Mouse (Mus musculus): Measurements from ENCODE around the gene Schip1. TPM values are rescaled to one million over a fixed set of nuclear protein-coding genes. Genes with fewer than 3 reads are reported as not detected.

Gene Schip1
- polyA plus RNA-seq, 1 experiment, result 2.5 TPM

DNA sequence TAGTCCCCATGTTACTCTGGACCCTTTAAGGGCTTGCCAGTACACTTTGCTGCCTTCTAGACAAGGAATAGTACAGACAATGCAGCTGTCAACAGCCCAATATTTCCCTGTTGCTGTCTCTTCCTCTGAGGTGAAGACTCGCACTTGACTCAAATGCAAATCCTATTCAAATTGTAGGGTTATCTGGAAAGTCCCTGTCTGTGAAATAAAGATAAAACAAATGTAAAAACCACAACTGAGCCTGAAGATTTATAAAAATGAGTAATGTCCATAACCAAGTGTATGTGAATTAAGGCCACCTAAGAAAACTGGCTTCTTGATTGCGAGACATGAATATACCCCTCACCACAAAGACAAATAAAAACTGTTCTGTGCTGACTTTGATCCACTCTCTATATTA is 175.3 kb downstream of the Schip1 start:
- TF ChIP-seq CTCF (IDR thresholded peaks at IDR 0.05; ENCODE audit: control insufficient read depth, insufficient read depth, insufficient replicate concordance, low read depth, low read length) (no peak), POLR2A (IDR thresholded peaks at IDR 0.05; ENCODE audit: control insufficient read depth, low read depth, low read length) (no peak)
- Histone ChIP-seq H3K27me3 (ENCODE audit: control insufficient read depth, insufficient read depth, low read length) (no peaks in the 10 kb centered on the region), H3K4me3 (ENCODE audit: control insufficient read depth, low read depth, low read length) (no peak overlapping the region), H3K4me1 (ENCODE audit: control insufficient read depth, insufficient read depth, low read length) (no peaks in the 10 kb centered on the region), H3K36me3 (ENCODE audit: control insufficient read depth, insufficient read depth, low read length) (no peaks in the 10 kb centered on the region), H3K27ac (ENCODE audit: control insufficient read depth, insufficient read depth, low read depth, low read length) (no peak overlapping the region)

DNA sequence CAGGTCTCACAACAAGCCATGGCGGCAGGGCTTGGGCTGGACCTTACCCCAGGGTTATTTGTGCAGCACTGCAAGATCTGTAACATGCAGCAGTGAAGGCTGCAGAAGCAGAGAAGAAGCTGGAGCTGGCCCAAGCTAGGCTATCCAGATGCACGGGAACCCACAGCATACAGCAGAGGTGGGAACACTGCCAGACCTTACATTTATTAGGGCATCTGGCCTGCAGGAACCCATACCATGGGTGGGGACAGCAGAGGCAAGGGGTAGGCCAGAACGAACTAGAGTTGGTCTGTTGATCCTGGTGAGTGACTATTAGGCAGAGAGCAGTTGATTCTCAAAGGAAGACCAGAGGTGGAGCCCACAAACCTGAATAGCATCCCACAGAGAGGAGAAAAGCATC is 178.6 kb downstream of the Schip1 start:
- Histone ChIP-seq H3K4me3 (ENCODE audit: control insufficient read depth, low read depth, low read length) (no peak overlapping the region), H3K36me3 (ENCODE audit: control insufficient read depth, insufficient read depth, low read length) (no peaks in the 10 kb centered on the region), H3K27me3 (ENCODE audit: control insufficient read depth, insufficient read depth, low read length) (no peaks in the 10 kb centered on the region), H3K4me1 (ENCODE audit: control insufficient read depth, insufficient read depth, low read length) (no peaks in the 10 kb centered on the region), H3K27ac (ENCODE audit: control insufficient read depth, insufficient read depth, low read depth, low read length) (no peak overlapping the region)
- no peak for TF ChIP-seq CTCF (IDR thresholded peaks at IDR 0.05; ENCODE audit: control insufficient read depth, insufficient read depth, insufficient replicate concordance, low read depth, low read length)
- no peak for TF ChIP-seq POLR2A (IDR thresholded peaks at IDR 0.05; ENCODE audit: control insufficient read depth, low read depth, low read length)

DNA sequence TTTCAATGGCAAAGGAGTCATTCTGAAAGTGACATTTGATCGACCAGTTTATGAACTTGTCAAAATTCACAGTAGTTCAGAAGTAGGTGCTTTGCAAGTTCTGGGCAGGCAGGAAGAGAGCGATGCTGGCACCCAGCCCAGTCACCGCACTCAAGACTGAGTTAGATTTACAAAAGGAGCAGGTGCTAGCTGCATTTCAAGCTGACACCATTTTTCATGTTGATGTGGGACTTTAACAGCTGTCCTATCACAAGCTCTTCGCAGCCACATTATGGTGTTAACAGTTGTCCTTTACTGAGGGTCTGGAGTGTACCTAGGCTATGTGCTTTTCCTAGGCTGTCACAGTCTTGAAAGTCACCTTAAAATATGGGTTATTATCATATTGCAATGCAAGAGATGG is 181.6 kb downstream of the Schip1 start:
- no peaks in the 10 kb centered on the region for H3K4me1 ChIP-seq (ENCODE audit: control insufficient read depth, insufficient read depth, low read length)
- H3K27me3 ChIP-seq (ENCODE audit: control insufficient read depth, insufficient read depth, low read length), result no peaks in the 10 kb centered on the region
- H3K4me3 ChIP-seq (ENCODE audit: control insufficient read depth, low read depth, low read length), result no peak overlapping the region
- no peak overlapping the region for H3K27ac ChIP-seq (ENCODE audit: control insufficient read depth, insufficient read depth, low read depth, low read length)
- no peak for TF ChIP-seq POLR2A (IDR thresholded peaks at IDR 0.05; ENCODE audit: control insufficient read depth, low read depth, low read length)
- H3K36me3 ChIP-seq (ENCODE audit: control insufficient read depth, insufficient read depth, low read length), result no peaks in the 10 kb centered on the region

DNA sequence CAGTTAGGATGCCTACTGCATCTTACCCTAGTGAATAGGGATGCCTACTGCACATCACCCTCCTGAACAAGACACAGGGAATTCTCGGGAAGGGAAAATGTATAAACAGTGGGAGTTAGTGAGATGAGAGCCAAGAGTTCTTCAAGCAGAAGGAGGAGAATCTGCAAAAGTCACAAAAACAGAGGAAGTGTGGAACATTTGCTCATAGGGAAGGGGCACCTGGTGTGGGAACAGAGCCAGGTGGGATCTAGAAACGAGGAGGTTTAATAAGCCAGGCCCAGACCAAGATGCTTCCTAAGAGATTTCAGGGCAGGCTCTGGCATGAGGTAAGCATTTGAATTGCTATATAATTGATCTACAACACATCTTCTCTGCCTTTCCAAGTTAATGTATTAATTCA is 186.0 kb downstream of the Schip1 start:
- TF ChIP-seq POLR2A (IDR thresholded peaks at IDR 0.05; ENCODE audit: control insufficient read depth, low read depth, low read length) (no peak), CTCF (IDR thresholded peaks at IDR 0.05; ENCODE audit: control insufficient read depth, insufficient read depth, insufficient replicate concordance, low read depth, low read length) (no peak)
- no peaks in the 10 kb centered on the region for H3K27me3 ChIP-seq (ENCODE audit: control insufficient read depth, insufficient read depth, low read length)
- H3K4me1 ChIP-seq (ENCODE audit: control insufficient read depth, insufficient read depth, low read length), result no peaks in the 10 kb centered on the region
- no peaks in the 10 kb centered on the region for H3K36me3 ChIP-seq (ENCODE audit: control insufficient read depth, insufficient read depth, low read length)
- H3K4me3 ChIP-seq (ENCODE audit: control insufficient read depth, low read depth, low read length), result no peak overlapping the region
- no peak overlapping the region for H3K27ac ChIP-seq (ENCODE audit: control insufficient read depth, insufficient read depth, low read depth, low read length)

- Histone ChIP-seq H3K4me3 (ENCODE audit: control insufficient read depth, low read depth, low read length) (no peak overlapping the region), H3K36me3 (ENCODE audit: control insufficient read depth, insufficient read depth, low read length) (no peaks in the 10 kb centered on the region), H3K4me1 (ENCODE audit: control insufficient read depth, insufficient read depth, low read length) (no peaks in the 10 kb centered on the region), H3K27me3 (ENCODE audit: control insufficient read depth, insufficient read depth, low read length) (no peaks in the 10 kb centered on the region), H3K27ac (ENCODE audit: control insufficient read depth, insufficient read depth, low read depth, low read length) (no peak overlapping the region)
- TF ChIP-seq POLR2A (IDR thresholded peaks at IDR 0.05; ENCODE audit: control insufficient read depth, low read depth, low read length) (no peak), CTCF (IDR thresholded peaks at IDR 0.05; ENCODE audit: control insufficient read depth, insufficient read depth, insufficient replicate concordance, low read depth, low read length) (no peak)
These were observed 187.7 kb downstream of the Schip1 start for GRCm38 (mm10) chr3:68252335-68252734.

DNA sequence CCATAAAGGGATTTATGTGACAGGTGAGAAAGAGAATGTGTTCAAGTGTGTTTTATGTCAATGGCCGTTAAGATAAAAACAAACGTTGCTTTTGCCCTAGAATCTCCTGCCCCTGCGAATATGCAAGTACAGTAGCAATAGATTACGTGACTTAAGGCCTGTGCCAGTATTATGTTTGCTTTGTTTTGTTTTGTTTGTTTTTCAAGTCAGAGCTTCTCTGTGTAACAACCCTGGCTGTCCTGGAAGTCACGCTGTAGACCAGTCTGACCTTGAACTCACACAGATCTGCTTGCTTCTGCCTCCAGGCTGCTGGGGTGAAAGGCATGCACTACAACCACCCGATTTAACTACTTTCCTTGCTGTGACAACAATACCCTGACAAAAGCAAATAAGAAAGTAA is 197.7 kb downstream of the Schip1 start:
- no peak overlapping the region for H3K4me3 ChIP-seq (ENCODE audit: control insufficient read depth, low read depth, low read length)
- H3K4me1 ChIP-seq (ENCODE audit: control insufficient read depth, insufficient read depth, low read length), result no peaks in the 10 kb centered on the region
- no peak for TF ChIP-seq CTCF (IDR thresholded peaks at IDR 0.05; ENCODE audit: control insufficient read depth, insufficient read depth, insufficient replicate concordance, low read depth, low read length)
- TF ChIP-seq POLR2A (IDR thresholded peaks at IDR 0.05; ENCODE audit: control insufficient read depth, low read depth, low read length), result no peak
- H3K36me3 ChIP-seq (ENCODE audit: control insufficient read depth, insufficient read depth, low read length), result no peaks in the 10 kb centered on the region
- H3K27me3 ChIP-seq (ENCODE audit: control insufficient read depth, insufficient read depth, low read length), result no peaks in the 10 kb centered on the region
- no peak overlapping the region for H3K27ac ChIP-seq (ENCODE audit: control insufficient read depth, insufficient read depth, low read depth, low read length)

GRCm38 (mm10) chr3:68267905-68268304 is 203.3 kb downstream of the Schip1 start:
- no peak overlapping the region for H3K27ac ChIP-seq (ENCODE audit: control insufficient read depth, insufficient read depth, low read depth, low read length)
- H3K4me1 ChIP-seq (ENCODE audit: control insufficient read depth, insufficient read depth, low read length), result no peaks in the 10 kb centered on the region
- TF ChIP-seq CTCF (IDR thresholded peaks at IDR 0.05; ENCODE audit: control insufficient read depth, insufficient read depth, insufficient replicate concordance, low read depth, low read length) (no peak), POLR2A (IDR thresholded peaks at IDR 0.05; ENCODE audit: control insufficient read depth, low read depth, low read length) (no peak)
- H3K4me3 ChIP-seq (ENCODE audit: control insufficient read depth, low read depth, low read length), result no peak overlapping the region
- H3K27me3 ChIP-seq (ENCODE audit: control insufficient read depth, insufficient read depth, low read length), result no peaks in the 10 kb centered on the region
- no peaks in the 10 kb centered on the region for H3K36me3 ChIP-seq (ENCODE audit: control insufficient read depth, insufficient read depth, low read length)

GRCm38 (mm10) chr3:68269251-68269650 is 204.6 kb downstream of the Schip1 start:
- no peak overlapping the region for H3K27ac ChIP-seq (ENCODE audit: control insufficient read depth, insufficient read depth, low read depth, low read length)
- H3K4me1 ChIP-seq (ENCODE audit: control insufficient read depth, insufficient read depth, low read length), result no peaks in the 10 kb centered on the region
- no peaks in the 10 kb centered on the region for H3K27me3 ChIP-seq (ENCODE audit: control insufficient read depth, insufficient read depth, low read length)
- no peak overlapping the region for H3K4me3 ChIP-seq (ENCODE audit: control insufficient read depth, low read depth, low read length)
- no peaks in the 10 kb centered on the region for H3K36me3 ChIP-seq (ENCODE audit: control insufficient read depth, insufficient read depth, low read length)
- TF ChIP-seq POLR2A (IDR thresholded peaks at IDR 0.05; ENCODE audit: control insufficient read depth, low read depth, low read length) (no peak), CTCF (IDR thresholded peaks at IDR 0.05; ENCODE audit: control insufficient read depth, insufficient read depth, insufficient replicate concordance, low read depth, low read length) (no peak)

Measured in testis, adult 2 months (tissue).